Mouse (Mus musculus): Measurements from ENCODE around the gene Gm4756. TPM values are rescaled to one million over a fixed set of nuclear protein-coding genes. Genes with fewer than 3 reads are reported as not detected.

Gm4756 gene
- polyA plus RNA-seq, 1 experiment from 2014 or later, result not detected

DNA sequence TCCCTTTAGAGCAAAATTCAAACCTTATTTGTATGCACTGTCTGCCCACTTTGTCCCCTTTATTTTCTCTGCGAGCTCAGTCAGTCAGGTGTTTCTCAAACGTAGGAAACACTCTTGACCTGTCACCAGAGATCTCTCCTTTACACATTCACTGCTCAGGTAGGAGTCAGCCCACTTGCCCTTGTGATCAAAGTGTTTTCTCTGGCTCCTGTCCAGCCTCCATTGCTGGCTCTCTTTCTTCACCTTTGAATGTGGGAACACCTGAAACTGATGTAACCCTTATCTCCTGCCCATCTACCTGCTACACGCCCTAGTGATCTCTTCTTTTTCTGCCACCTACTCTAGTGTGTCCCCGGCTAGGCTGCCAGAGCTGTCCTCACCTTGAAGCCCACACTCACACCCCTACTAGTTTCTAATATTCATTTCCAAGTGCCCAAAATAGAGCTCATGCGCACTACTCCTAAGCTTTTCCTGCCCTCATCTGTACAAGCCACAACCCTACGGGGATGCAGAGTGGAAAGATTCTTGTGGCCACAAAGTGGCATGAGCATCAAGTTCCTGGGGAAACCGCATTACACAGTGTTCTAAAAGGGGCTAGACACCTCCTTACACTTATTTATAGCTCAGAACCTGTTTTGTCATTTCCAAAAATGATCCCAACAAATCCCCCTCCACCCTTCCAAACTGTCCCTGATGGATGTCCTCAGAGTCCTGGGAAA is 24.8 kb upstream of the Gm4756 start:
- no peak for ATAC-seq (ENCODE audit: low FRiP score)
- Histone ChIP-seq H3K9ac (no peak overlapping the region), H3K9me3 (no peaks in the 10 kb centered on the region), H3K4me1 (no peaks in the 10 kb centered on the region), H3K4me2 (no peak overlapping the region), H3K27me3 (no peaks in the 10 kb centered on the region), H3K4me3 (replicated peaks) (no peak overlapping the region), H3K36me3 (replicated peaks) (no peaks in the 10 kb centered on the region), H3K27ac (no peak overlapping the region)
- 85% methylated on average over 7 of the region's 7 CpGs for WGBS

DNA sequence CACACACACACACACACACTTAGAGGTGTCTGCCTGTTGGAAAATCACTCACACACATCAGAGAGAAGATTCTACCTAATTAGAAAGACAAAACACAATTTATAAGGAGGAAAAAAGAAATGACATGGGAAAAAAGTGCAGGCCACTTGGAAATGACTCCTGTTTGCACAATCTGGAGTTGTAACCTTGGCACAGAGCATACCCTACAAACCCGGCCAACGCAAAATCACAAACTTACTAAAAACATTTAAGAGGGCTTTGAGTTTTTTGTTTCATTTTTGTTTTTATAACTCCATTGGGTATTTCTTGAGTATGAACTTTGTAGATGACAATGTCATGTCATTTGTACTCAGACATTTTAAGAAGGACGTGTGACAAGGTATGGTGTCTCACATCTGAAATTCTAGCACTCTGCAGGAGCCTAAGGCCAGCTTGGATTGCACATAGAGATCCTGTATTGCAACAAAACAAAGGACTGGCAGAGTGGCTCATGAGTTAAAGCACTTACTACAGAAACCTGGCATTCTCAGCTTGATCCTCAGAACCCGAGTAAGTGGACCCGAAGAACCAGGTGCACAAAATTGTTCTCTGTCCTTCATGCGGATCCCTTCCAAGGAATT is 22.2 kb upstream of the Gm4756 start:
- Histone ChIP-seq H3K4me1 (peaks cover 3% of the 10 kb centered on the region; the same call in 1 of the 2 replicates), H3K27ac (no peak overlapping the region), H3K4me2 (no peak overlapping the region), H3K9ac (no peak overlapping the region), H3K9me3 (no peaks in the 10 kb centered on the region), H3K4me3 (replicated peaks) (no peak overlapping the region), H3K36me3 (replicated peaks) (no peaks in the 10 kb centered on the region), H3K27me3 (no peaks in the 10 kb centered on the region)
- no peak for ATAC-seq (ENCODE audit: low FRiP score)
- WGBS, result 91% methylated on average over 6 of the region's 6 CpGs

DNA sequence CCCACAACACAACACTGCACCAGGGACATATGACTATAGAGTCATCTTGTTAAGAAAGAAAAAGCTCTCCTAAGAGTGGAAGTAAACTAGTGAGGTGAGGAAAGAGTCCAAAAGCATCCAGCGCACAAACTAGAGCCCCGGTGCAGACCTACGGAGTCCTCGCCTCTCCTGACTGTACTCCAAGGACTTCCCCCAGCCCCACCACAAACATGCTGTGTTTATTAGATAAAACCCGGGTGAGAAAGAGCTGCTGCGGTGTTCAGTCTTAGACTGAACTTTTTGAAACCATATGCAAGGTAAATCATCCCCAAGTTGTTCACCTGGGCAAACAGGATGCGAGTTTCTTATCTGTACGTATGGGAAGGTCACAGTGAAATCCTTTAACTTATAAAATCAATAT is 21.5 kb upstream of the Gm4756 start:
- H3K4me1 ChIP-seq, result peaks cover 3% of the 10 kb centered on the region; the same call in 1 of the 2 replicates
- no peak for ATAC-seq (ENCODE audit: low FRiP score)
- H3K4me3 ChIP-seq (replicated peaks), result no peak overlapping the region
- no peaks in the 10 kb centered on the region for H3K9me3 ChIP-seq
- H3K4me2 ChIP-seq, result no peak overlapping the region
- 0 out of 2 replicates have a peak, but pooled peaks cover 1% of the 10 kb centered on the region for H3K27me3 ChIP-seq
- WGBS, result 94% methylated on average over 8 of the region's 8 CpGs
- H3K36me3 ChIP-seq (replicated peaks), result no peaks in the 10 kb centered on the region
- no peak overlapping the region for H3K27ac ChIP-seq
- H3K9ac ChIP-seq, result no peak overlapping the region

DNA sequence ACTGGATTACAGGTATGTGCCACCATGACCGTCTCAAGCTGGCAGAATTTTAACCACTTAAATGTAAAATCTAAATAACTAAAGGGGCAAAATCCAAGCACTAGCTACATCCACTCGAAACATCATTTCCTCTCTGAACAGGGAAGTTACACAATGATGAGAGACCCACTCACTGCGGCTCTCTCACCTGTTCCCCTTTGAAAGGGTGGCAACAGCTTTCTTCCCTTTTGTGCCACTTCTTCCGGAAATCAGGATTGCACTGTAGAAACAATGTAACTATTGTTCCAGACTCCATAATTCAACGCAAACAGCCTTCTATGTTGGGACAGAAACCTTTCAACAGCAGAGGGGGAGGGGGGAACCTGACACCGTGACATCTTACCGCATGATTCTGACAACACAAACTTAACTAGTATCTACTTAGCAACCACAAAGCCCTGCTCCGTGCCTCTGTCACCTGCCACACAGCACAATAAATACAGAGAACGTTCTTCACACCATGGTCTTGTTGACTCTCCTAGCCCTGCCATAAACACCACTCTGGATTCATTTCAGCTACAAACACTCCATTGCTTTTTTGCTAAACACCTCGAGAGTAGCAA is 18.5 kb upstream of the Gm4756 start:
- no peak for ATAC-seq (ENCODE audit: low FRiP score)
- no peaks in the 10 kb centered on the region for H3K36me3 ChIP-seq (replicated peaks)
- WGBS, result 65% methylated on average over 10 of the region's 10 CpGs
- no peak overlapping the region for H3K4me2 ChIP-seq
- peaks cover 14% of the 10 kb centered on the region for H3K4me1 ChIP-seq
- H3K4me3 ChIP-seq (replicated peaks), result no peak overlapping the region
- H3K27ac ChIP-seq, result no peak overlapping the region
- no peaks in the 10 kb centered on the region for H3K9me3 ChIP-seq
- peaks cover 12% of the 10 kb centered on the region; the same call in 1 of the 2 replicates for H3K27me3 ChIP-seq
- H3K9ac ChIP-seq, result no peak overlapping the region

DNA sequence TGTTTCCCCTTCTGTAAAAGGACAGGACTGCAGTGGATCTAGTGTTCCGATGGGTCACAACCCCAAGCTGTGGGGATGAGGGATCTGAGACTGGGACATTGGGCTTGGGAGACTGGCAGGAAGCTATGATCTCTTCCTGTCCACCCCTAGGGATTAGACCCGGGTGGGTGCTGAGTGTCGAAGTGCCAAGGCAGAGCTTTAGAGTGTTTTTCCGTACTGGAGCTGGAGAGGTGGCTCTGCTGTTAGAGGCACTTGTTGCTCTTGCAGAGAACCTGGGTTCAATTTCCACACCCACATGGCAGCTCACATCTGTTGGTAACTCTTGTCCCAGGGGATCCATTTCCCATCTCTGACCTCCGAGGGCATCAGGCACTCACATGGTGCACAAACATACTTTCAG is 16.6 kb upstream of the Gm4756 start:
- Histone ChIP-seq H3K4me3 (replicated peaks) (no peak overlapping the region), H3K4me1 (peaks cover 14% of the 10 kb centered on the region), H3K27ac (no peak overlapping the region), H3K36me3 (replicated peaks) (no peaks in the 10 kb centered on the region), H3K4me2 (no peak overlapping the region), H3K9me3 (no peaks in the 10 kb centered on the region), H3K27me3 (peaks cover 12% of the 10 kb centered on the region; the same call in 1 of the 2 replicates), H3K9ac (no peak overlapping the region)
- no peak for ATAC-seq (ENCODE audit: low FRiP score)
- 87% methylated on average over 5 of the region's 5 CpGs for WGBS

DNA sequence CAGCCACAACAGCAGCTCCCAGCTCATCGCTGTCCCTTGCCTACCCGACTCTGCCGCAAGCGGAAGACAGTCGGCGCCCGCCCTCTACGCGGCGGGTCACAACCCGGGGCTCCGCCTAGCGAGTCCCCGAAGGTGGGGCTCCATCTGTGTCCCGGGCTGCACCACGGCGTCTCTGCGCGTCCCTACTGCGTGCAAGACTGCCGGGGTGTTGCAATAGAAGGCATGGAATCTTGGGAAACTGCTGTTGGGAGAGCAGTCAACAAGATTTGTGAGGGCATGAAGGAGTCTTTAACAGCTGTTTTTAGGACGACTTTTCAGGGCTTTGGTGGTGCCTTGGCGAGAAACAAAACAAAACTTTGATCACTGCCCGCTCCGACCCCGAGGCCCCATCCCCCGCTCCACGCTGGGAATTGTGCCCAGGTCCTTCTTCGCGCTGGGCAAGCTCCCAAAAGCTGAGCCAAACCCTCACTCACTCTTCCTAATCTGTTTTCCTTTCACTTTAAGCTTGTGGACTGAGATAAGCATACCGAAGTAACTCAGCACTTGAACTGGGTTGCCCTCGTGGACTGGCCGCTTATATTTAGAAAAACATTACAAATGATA is 15.4 kb upstream of the Gm4756 start, which contains the start of gene Dhrs7:
Dhrs7 (minus strand) TSS at position 175 of the 603 bp plus-strand sequence.
- Histone ChIP-seq H3K4me1 (peaks cover 14% of the 10 kb centered on the region), H3K27ac (0 out of 2 replicates have a peak within 1 kb of the TSS, but pooled peaks have one; percentile 10), H3K9me3 (no peaks in the 10 kb centered on the region), H3K27me3 (peaks cover 12% of the 10 kb centered on the region; the same call in 1 of the 2 replicates), H3K9ac (peak within 1 kb of the TSS; percentile 61), H3K4me2 (peak within 1 kb of the TSS; percentile 80), H3K4me3 (replicated peaks) (peak within 1 kb of the TSS; percentile 56), H3K36me3 (replicated peaks) (no peaks in the 10 kb centered on the region)
- 3% methylated on average over 33 of the region's 33 CpGs for WGBS
- peak; percentile 89 for ATAC-seq (ENCODE audit: low FRiP score)

DNA sequence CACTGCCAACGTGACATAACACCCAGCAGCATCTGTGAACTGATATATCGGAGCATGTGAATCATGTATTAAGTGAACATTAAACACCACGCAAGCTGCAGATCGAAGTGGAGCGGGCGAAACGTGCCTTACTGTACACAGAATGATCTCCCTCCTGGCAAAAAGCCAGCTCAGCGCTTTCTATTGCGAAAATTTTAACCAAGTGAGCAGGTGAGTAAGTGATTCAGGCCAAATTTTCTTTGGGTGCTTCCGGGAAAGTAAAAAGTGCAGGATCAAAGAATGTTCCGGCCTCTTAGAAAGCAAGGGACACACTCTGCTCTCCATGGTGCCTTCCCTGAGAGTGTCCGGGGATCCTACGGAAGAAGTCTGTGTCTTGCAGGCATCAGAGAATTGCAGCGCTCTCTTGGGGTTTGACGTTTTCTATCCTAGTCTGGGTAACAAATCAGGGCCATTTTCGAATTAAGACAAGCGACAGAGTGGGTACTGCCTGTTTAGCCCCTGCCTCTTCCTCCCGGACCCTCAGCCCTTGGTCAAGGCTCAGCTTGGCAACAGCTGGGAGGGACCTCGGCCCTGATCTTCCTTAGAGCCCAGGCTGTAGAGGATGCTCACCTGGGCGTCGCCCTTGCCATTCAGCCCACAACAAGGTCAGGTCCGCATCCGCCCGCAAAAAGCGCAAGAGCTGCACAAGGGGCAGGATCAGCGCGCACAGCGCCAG is 14.7 kb upstream of the Gm4756 start:
- Histone ChIP-seq H3K9ac (peak overlapping the region; percentile 61), H3K27ac (0 out of 2 replicates have a peak overlapping the region, but pooled peaks have one; percentile 10), H3K4me1 (peaks cover 14% of the 10 kb centered on the region), H3K27me3 (peaks cover 13% of the 10 kb centered on the region), H3K36me3 (replicated peaks) (no peaks in the 10 kb centered on the region), H3K9me3 (no peaks in the 10 kb centered on the region), H3K4me2 (peak overlapping the region; percentile 80), H3K4me3 (replicated peaks) (peak overlapping the region; percentile 56)
- 12% methylated on average over 28 of the region's 28 CpGs for WGBS
- ATAC-seq (ENCODE audit: low FRiP score), result peak; percentile 72

DNA sequence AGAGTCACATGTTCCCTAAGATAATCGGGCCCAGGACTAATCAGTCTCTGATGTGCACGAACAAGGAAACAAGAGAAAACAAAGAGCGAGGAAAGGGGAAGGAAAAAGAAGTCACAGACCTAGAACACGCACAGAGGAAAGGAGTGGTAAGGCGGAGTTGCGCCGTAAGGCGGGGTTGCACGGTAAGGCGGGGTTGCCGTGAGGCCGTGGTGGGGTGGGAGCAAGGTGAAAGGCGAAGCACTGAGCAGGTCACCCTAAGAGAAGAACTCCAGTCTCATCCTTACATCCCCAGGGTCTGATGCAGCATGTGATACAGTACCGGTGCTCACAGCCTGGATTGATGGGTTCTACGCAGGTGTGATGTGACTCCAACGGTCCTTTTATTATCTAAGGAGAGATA is 6.3 kb upstream of the Gm4756 start:
- Histone ChIP-seq H3K9me3 (no peaks in the 10 kb centered on the region), H3K27ac (no peak overlapping the region), H3K27me3 (peaks cover 2% of the 10 kb centered on the region; the same call in 1 of the 2 replicates), H3K9ac (no peak overlapping the region), H3K36me3 (replicated peaks) (no peaks in the 10 kb centered on the region), H3K4me2 (no peak overlapping the region), H3K4me1 (no peaks in the 10 kb centered on the region), H3K4me3 (replicated peaks) (no peak overlapping the region)
- no peak for ATAC-seq (ENCODE audit: low FRiP score)
- 92% methylated on average over 16 of the region's 16 CpGs for WGBS

DNA sequence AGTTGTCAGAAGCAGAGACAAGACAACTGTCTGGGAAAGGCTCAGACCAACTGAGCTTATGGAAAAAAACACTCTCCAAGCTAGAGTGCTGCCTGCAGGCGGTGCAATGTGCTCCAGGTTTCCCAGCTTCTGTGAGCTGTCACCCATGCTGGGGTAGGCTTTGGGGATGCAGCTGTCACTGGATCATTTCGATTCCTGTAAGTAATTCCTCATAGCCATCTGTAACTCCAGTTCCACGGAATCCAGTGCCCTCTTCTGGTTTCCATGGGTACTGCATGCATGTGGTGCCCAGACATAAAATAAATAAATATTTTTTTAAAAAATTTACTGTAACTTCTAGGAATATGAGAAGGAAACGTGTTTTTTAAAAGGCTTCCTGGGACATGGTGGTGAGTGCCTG is 5.2 kb upstream of the Gm4756 start:
- no peak overlapping the region for H3K4me2 ChIP-seq
- ATAC-seq (ENCODE audit: low FRiP score), result no peak

DNA sequence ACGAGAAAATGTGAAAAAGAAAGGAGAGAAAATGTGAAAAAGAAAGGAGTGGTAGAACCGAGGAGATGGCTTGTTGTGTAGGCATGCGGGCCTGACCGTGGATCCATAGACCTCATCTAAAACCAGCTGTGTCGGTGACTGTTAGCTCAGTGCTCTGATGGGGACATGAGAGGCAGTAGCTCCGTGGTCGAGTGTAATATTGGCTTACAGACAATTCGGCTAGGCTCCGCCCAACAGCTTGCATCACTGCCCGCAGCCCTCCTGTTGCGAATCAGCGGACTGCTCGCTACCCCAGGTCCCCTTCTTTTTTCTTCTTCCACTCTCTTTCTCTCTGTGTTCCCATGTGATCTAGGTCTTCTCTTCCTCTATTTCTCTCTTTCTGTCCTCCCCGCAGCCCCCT is 540 bp downstream of the Gm4756 start:
- Histone ChIP-seq H3K36me3 (replicated peaks) (no peaks in the 10 kb centered on the region), H3K4me1 (no peaks in the 10 kb centered on the region), H3K9me3 (0 out of 2 replicates have a peak, but pooled peaks cover 4% of the 10 kb centered on the region), H3K4me2 (no peak overlapping the region), H3K4me3 (replicated peaks) (no peak overlapping the region), H3K27ac (no peak overlapping the region), H3K27me3 (no peaks in the 10 kb centered on the region), H3K9ac (no peak overlapping the region)
- ATAC-seq (ENCODE audit: low FRiP score), result no peak
- WGBS, result 94% methylated on average over 14 of the region's 14 CpGs

More for the DNA sequence above, 5.2 kb upstream of the Gm4756 start:
- Histone ChIP-seq H3K27ac (no peak overlapping the region), H3K9me3 (no peaks in the 10 kb centered on the region), H3K27me3 (peaks cover 2% of the 10 kb centered on the region; the same call in 1 of the 2 replicates), H3K4me1 (no peaks in the 10 kb centered on the region), H3K9ac (no peak overlapping the region), H3K4me3 (replicated peaks) (no peak overlapping the region), H3K36me3 (replicated peaks) (no peaks in the 10 kb centered on the region)
- WGBS, result 12% methylated on average over 4 of the region's 4 CpGs

DNA sequence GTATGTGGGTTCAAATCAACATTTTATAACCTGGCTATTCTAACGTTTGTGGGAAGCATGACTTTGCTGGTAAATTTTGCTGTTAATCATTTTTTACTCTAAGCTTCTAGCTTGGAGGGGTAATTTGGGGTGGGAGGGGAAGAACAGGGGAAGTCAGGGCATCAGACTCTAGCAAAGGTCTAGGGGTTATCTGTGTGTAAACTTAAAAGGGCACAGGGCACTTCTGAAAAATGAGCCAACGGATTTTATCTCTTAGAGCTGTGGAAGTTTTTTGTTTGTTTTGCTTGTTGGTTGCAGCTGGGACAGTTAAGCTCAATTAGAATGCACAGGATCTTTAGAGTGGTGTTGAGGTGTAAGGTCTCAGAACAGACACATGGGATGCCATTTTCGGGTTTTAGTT is 11.4 kb downstream of the Gm4756 start:
- WGBS, result 88% methylated on average over 3 of the region's 3 CpGs
- ATAC-seq (ENCODE audit: low FRiP score), result no peak

More for the DNA sequence above, 11.4 kb downstream of the Gm4756 start:
- H3K4me2 ChIP-seq, result no peak overlapping the region
- no peak overlapping the region for H3K4me3 ChIP-seq (replicated peaks)
- no peaks in the 10 kb centered on the region for H3K4me1 ChIP-seq
- no peaks in the 10 kb centered on the region for H3K27me3 ChIP-seq
- no peaks in the 10 kb centered on the region for H3K36me3 ChIP-seq (replicated peaks)
- H3K27ac ChIP-seq, result no peak overlapping the region
- 0 out of 2 replicates have a peak, but pooled peaks cover 3% of the 10 kb centered on the region for H3K9me3 ChIP-seq
- no peak overlapping the region for H3K9ac ChIP-seq
